Mouse (Mus musculus) frontal cortex, postnatal 14 days (tissue): ENCODE data around the gene Cd36.

Source experiments
- DNase-seq, 2 experiments: peaks; one replicate each; pipeline ENCODE4 v3.0.0; 2022; ENCODE audit warnings: low spot score in 2 of 2

The Cd36 gene

DNA sequence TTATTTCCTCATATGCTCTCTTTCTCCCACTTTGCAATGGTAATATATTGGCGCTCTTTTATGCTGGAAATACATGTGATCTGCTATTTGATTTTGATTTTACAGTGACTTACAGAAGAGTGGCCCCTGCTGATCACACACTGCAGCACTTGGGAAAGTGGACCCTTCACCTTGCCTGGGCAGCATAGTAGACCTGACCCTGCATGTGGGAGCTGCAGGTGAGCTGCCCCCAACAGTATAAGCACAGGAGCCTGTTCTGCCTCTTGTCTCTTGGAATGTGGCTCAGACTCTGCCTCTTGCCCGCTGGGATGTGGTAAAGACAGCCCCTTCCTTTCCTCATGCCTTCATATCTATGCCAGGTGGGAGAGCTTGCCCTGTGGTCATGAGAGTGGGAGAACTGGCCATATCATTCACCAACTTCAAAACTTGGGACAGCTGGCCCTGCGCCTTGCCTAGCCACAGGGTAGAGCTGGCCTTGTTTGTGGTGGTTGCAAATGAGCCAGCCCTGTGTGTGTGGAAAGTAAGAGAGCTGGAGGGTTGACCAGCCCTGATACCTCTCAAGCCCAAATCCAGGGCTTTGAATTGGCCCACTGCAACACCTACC is 81.7 kb downstream of the Cd36 start:
- no peak for DNase-seq

DNA sequence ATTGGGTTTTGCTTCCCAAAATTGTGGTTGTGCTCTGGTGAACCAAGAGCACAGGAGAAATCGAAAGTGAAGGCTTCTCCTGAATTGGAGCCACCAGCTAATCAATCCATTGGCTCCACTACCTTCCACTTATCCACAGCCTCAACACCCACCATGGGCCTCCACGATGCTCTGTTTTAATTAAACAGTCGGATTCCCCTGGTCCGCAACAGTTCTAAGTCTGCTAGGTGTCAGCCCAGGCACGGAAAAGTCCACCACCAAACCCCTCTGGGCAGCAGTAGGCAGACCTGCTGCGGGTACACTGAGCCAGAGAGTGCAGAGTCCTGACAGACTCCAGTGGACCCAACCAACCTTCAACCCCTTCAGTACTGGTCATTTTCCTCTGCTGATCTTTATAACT is 112.0 kb downstream of the Cd36 start:
- no peak for DNase-seq

DNA sequence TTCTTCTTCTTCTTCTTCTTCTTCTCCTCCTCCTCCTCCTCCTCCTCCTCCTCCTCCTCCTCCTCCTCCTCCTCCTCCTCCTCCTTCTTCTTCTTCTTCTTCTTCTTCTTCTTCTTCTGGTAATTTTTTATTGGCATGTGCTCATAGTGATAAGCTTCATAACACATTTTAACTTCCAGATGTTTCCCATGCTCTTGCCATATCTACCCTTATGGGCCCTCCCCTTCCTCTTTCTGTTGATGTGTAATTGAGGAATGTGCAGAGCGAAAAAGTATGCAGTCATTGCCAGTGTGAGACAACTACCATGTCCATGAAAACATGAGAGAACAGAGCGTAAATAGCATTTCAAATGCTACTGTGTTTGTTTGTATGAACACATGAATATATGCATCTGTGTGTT is 118.3 kb downstream of the Cd36 start:
- DNase-seq: no peak

GRCm38 (mm10) chr5:17766006-17766677 is 122.5 kb downstream of the Cd36 start:
- DNase-seq: no peak

GRCm38 (mm10) chr5:17753471-17754005 is 135.1 kb downstream of the Cd36 start:
- no peak for DNase-seq

- no peak for DNase-seq
Observed at GRCm38 (mm10) chr5:17748293-17748692, 140.3 kb downstream of the Cd36 start.

GRCm38 (mm10) chr5:17747143-17747542 is 141.5 kb downstream of the Cd36 start:
- no peak for DNase-seq

- no peak for DNase-seq
Observed at GRCm38 (mm10) chr5:17746520-17746919, 142.1 kb downstream of the Cd36 start.

DNA sequence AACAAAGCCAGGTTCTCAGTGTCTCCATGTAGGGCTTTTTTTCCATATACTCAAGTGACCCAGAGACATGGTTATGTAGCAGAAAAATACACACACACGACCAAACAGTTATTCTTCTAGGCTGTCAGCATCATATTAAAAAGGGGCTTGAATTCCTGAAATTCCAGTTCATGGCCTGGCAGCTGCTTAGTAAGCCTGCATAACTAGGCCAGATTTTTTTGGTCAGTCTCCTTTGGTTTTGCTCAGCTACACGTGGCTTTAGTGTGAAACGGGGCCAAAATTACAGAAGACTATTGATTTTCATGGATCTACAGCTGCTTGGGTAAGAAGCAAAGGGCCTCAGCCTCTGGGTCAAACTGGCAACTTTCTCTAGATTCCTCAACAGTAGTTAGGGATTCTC is 148.8 kb downstream of the Cd36 start:
- no peak for DNase-seq
